Mouse (Mus musculus) heart, adult 2 months (tissue): ENCODE data around the gene Satb1.

Experiments
- CTCF ChIP-seq: fragments of 200-600 bp; IDR thresholded peaks from 2 replicates; pipeline ENCODE4 v1.8.1; 2022; ENCODE audit warnings: antibody characterized with exemption, mild to moderate bottlenecking, moderate library complexity
- EP300 ChIP-seq: fragments of 200-500 bp; IDR thresholded peaks from 2 replicates; pipeline ENCODE4 v1.6.1; 2011; ENCODE audit warnings: low read depth, low read length, control low read depth; ENCODE audit not compliant: insufficient read depth
- POLR2A ChIP-seq: fragments of 200-500 bp; IDR thresholded peaks from 2 replicates; pipeline ENCODE4 v1.6.1; 2011; ENCODE audit warnings: mild to moderate bottlenecking, low read depth, low read length, control low read depth; ENCODE audit not compliant: insufficient read depth

GRCm38 (mm10) chr17:51787955-51788354 is 45.1 kb downstream of the Satb1 start:
- no peak for TF ChIP-seq CTCF
- TF ChIP-seq POLR2A, result no peak
- TF ChIP-seq EP300, result no peak
